ENCODE assay signal across 31 mouse cellular contexts in the genomic region with DNA sequence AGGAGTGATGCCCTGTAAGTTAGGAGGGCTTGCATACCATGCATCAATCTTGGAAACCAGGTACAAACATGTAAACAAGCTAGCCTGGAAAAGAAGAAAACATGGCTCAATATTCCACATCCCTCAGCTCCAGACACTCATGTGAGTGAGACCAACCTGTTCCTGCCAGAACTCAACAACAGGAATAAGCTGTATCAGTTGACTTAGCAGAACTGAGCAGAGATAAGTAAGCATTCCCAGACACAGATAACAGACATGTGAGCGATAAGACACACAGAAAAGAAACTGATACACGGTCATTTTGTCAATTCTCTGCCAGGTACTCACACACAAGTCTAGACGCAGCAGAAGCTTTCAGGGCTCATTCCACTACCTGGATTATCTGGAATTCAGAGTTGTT.
"Had no signal": no experiment of that assay in that cellular context is flagged by ENCODE, and none has a peak within 500 bp of the region (broad histone marks: within the 10 kb centered on the region; RNA-seq: fewer than 3 reads in every experiment).

No protein-coding gene starts in this region.

- H3K4me1 ChIP-seq: limb, embryonic 10.5 days; limb, embryonic 12.5 days; limb, embryonic 13.5 days; limb, embryonic 15.5 days; liver, embryonic 12.5 days; liver, embryonic 13.5 days; liver, embryonic 15.5 days; lung, embryonic 15.5 days; megakaryocyte, embryonic 14.5 days; midbrain, embryonic 10.5 days; midbrain, embryonic 12.5 days; midbrain, embryonic 13.5 days; midbrain, embryonic 15.5 days had no signal

- H3K27ac ChIP-seq: limb, embryonic 10.5 days; limb, embryonic 12.5 days; limb, embryonic 13.5 days; limb, embryonic 15.5 days; liver, embryonic 12.5 days; liver, embryonic 13.5 days; liver, embryonic 14.5 days; liver, embryonic 15.5 days; lung, embryonic 15.5 days; macrophage; midbrain, embryonic 10.5 days; midbrain, embryonic 12.5 days; midbrain, embryonic 13.5 days; midbrain, embryonic 15.5 days had no signal

- ATAC-seq: liver, embryonic 12.5 days; liver, postnatal 0 days; lung, postnatal 0 days; midbrain, embryonic 13.5 days; midbrain, embryonic 15.5 days; midbrain, embryonic 16.5 days had no signal

- H3K9me3 ChIP-seq: limb, embryonic 10.5 days; limb, embryonic 12.5 days; limb, embryonic 13.5 days; limb, embryonic 15.5 days; liver, embryonic 12.5 days; liver, embryonic 13.5 days; liver, embryonic 15.5 days; lung, embryonic 15.5 days; midbrain, embryonic 10.5 days; midbrain, embryonic 12.5 days; midbrain, embryonic 13.5 days; midbrain, embryonic 15.5 days had no signal

- H3K27me3 ChIP-seq: limb, embryonic 12.5 days; limb, embryonic 13.5 days; limb, embryonic 15.5 days; liver, embryonic 12.5 days; liver, embryonic 13.5 days; liver, embryonic 15.5 days; lung, embryonic 15.5 days; megakaryocyte, embryonic 14.5 days; midbrain, embryonic 12.5 days; midbrain, embryonic 13.5 days; midbrain, embryonic 15.5 days had no signal

- DNase-seq: left cerebral cortex, postnatal 4 days; liver; liver, embryonic 13.5 days; liver, postnatal 0 days; lung, adult 18-20 months; lung, adult 2 months; lung, embryonic 14.5 days; lung, postnatal 10 days; lung, postnatal 14 days; lung, postnatal 36 days; lung, postnatal 4 days; midbrain, embryonic 14.5 days had no signal

- H3K4me2 ChIP-seq: limb, embryonic 12.5 days; limb, embryonic 13.5 days; limb, embryonic 15.5 days; liver, embryonic 11.5 days; liver, embryonic 12.5 days; liver, embryonic 13.5 days; liver, embryonic 15.5 days; lung, embryonic 14.5 days; lung, embryonic 15.5 days; midbrain, embryonic 11.5 days; midbrain, embryonic 12.5 days; midbrain, embryonic 13.5 days; midbrain, embryonic 15.5 days had no signal

- H3K36me3 ChIP-seq: limb, embryonic 10.5 days; limb, embryonic 12.5 days; limb, embryonic 13.5 days; limb, embryonic 15.5 days; liver, embryonic 12.5 days; liver, embryonic 13.5 days; liver, embryonic 15.5 days; lung, embryonic 15.5 days; midbrain, embryonic 10.5 days; midbrain, embryonic 12.5 days; midbrain, embryonic 13.5 days; midbrain, embryonic 15.5 days had no signal

- H3K9ac ChIP-seq: limb, embryonic 12.5 days; limb, embryonic 13.5 days; limb, embryonic 15.5 days; liver, embryonic 12.5 days; liver, embryonic 13.5 days; liver, embryonic 14.5 days; liver, embryonic 15.5 days; liver, postnatal 0 days; lung, embryonic 14.5 days; lung, embryonic 15.5 days; midbrain, embryonic 12.5 days; midbrain, embryonic 13.5 days; midbrain, embryonic 15.5 days had no signal

- H3K4me3 ChIP-seq: limb, embryonic 10.5 days; limb, embryonic 12.5 days; limb, embryonic 13.5 days; limb, embryonic 15.5 days; liver, embryonic 12.5 days; liver, embryonic 13.5 days; liver, embryonic 15.5 days; lung, embryonic 15.5 days; megakaryocyte, embryonic 14.5 days; midbrain, embryonic 10.5 days; midbrain, embryonic 12.5 days; midbrain, embryonic 13.5 days; midbrain, embryonic 15.5 days; myocyte had no signal
